Mouse (Mus musculus) neutrophil, adult 83 days (primary cell): ENCODE results near the gene Zg16. TPM values are rescaled to one million over a fixed set of nuclear protein-coding genes. Genes with fewer than 3 reads are reported as not detected.

Experiments
- total RNA-seq, 2 experiments: library from RNA; stranded (reverse); gene quantifications; one replicate each; pipeline ENCODE4 v1.2.4; 2023

Gene Zg16
- 1 to 10 TPM; 1.1 to 1.9 TPM for total RNA-seq

GRCm38 (mm10) chr7:127087278-127088010 lies at the start of gene Zg16:
TSS of gene Zg16 (minus strand) at chr7:127087328.

GRCm38 (mm10) chr7:127121911-127122270 lies 34.8 kb upstream of the Zg16 start, which contains the start of gene Qprt:
TSS of gene Qprt (minus strand) at chr7:127122226.

GRCm38 (mm10) chr7:127091114-127091896 lies 4.2 kb upstream of the Zg16 start, which contains the start of gene AI467606:
TSS of gene AI467606 (plus strand) at chr7:127091359.

GRCm38 (mm10) chr7:127041851-127042672 lies 45.1 kb downstream of the Zg16 start, which contains the start of gene Kif22:
TSS of gene Kif22 (minus strand) at chr7:127042471.

GRCm38 (mm10) chr7:127026984-127027726 lies 60.0 kb downstream of the Zg16 start, which contains the start of gene Maz:
TSS of gene Maz (minus strand) at chr7:127027037.

GRCm38 (mm10) chr7:127020901-127021562 lies 66.1 kb downstream of the Zg16 start, which contains the start of the genes Gm42742 and Prrt2:
TSS of gene Gm42742 (minus strand) at chr7:127021097.
TSS of gene Prrt2 (minus strand) at chr7:127021211.

GRCm38 (mm10) chr7:127016971-127017949 lies 69.9 kb downstream of the Zg16 start, which contains the start of gene Pagr1a:
TSS of gene Pagr1a (minus strand) at chr7:127017352.

GRCm38 (mm10) chr7:127016481-127016485 lies 70.8 kb downstream of the Zg16 start, which contains the start of gene Pagr1b:
TSS of gene Pagr1b (minus strand) at chr7:127016484.

GRCm38 (mm10) chr7:127014320-127014719 lies 72.8 kb downstream of the Zg16 start, which contains the start of gene Mvp:
TSS of gene Mvp (minus strand) at chr7:127014621.

Other genes with a start within 250 kb of the Zg16 start
- not detected for gene Doc2a, start 239.9 kb downstream of the Zg16 start, total RNA-seq
- gene Hirip3, start 225.4 kb downstream of the Zg16 start, total RNA-seq: 10 to 100 TPM; 39.3 to 52.5 TPM
- gene Ino80e, start 225.0 kb downstream of the Zg16 start, total RNA-seq: 10 to 100 TPM; 39.7 to 40.9 TPM
- 10 to 100 TPM; 72.6 to 75.0 TPM for gene Taok2, start 202.6 kb downstream of the Zg16 start, total RNA-seq
- 10 to 100 TPM; 42.6 to 49.2 TPM for gene Tmem219, start 164.4 kb downstream of the Zg16 start, total RNA-seq
- gene Kctd13, start 158.4 kb downstream of the Zg16 start, total RNA-seq: 10 to 100 TPM; 15.5 to 18.1 TPM
- gene Asphd1, start 137.7 kb downstream of the Zg16 start, total RNA-seq: not detected
- 1 to 10 TPM in 1 of 2 experiments, under 1 TPM in 1; 0.96 to 2.1 TPM for gene Sez6l2, start 136.8 kb downstream of the Zg16 start, total RNA-seq
- 10 to 100 TPM; 65.6 to 77.0 TPM for gene Cdipt, start 111.4 kb downstream of the Zg16 start, total RNA-seq
- gene Cdiptos, start 111.2 kb downstream of the Zg16 start, total RNA-seq: 1 to 10 TPM; 1.3 to 2.5 TPM
- gene Mvp, start 72.7 kb downstream of the Zg16 start, total RNA-seq: 10 to 100 TPM; 41.8 to 47.1 TPM
- gene Pagr1b, start 70.8 kb downstream of the Zg16 start, total RNA-seq: 1 to 10 TPM in 1 of 2 experiments, not detected in 1; 8.7 TPM
- gene Pagr1a, start 70.0 kb downstream of the Zg16 start, total RNA-seq: 10 to 100 TPM in 1 of 2 experiments, not detected in 1; 11.2 TPM
- gene Gm42742, start 66.2 kb downstream of the Zg16 start, total RNA-seq: 10 to 100 TPM; 23.6 to 31.0 TPM
- gene Prrt2, start 66.1 kb downstream of the Zg16 start, total RNA-seq: under 1 TPM in 1 of 2 experiments, not detected in 1; 0.61 TPM
- 100 to 1,000 TPM; 177 to 194 TPM for gene Maz, start 60.3 kb downstream of the Zg16 start, total RNA-seq
- 10 to 100 TPM; 78.1 to 84.3 TPM for gene Kif22, start 44.9 kb downstream of the Zg16 start, total RNA-seq
- gene AI467606, start 4.0 kb upstream of the Zg16 start, total RNA-seq: 100 to 1,000 TPM; 125 to 140 TPM
- 1 to 10 TPM; 5.4 to 7.0 TPM for gene Qprt, start 34.9 kb upstream of the Zg16 start, total RNA-seq
- gene Spn, start 50.5 kb upstream of the Zg16 start, total RNA-seq: 100 to 1,000 TPM; 133 to 135 TPM
- 10 to 100 TPM; 50.1 to 54.2 TPM for gene Cd2bp2, start 108.7 kb upstream of the Zg16 start, total RNA-seq
- gene Tbc1d10b, start 121.1 kb upstream of the Zg16 start, total RNA-seq: 100 to 1,000 TPM; 118 to 135 TPM
- gene Mylpf, start 121.6 kb upstream of the Zg16 start, total RNA-seq: 10 to 100 TPM in 1 of 2 experiments, 1 to 10 TPM in 1; 8.1 to 11.2 TPM
- 1 to 10 TPM; 4.3 TPM for gene Zfp553, start 145.7 kb upstream of the Zg16 start, total RNA-seq
- 100 to 1,000 TPM in 1 of 2 experiments, 10 to 100 TPM in 1; 96.1 to 105 TPM for gene Sept1, start 145.8 kb upstream of the Zg16 start, total RNA-seq
- gene Zfp771, start 156.9 kb upstream of the Zg16 start, total RNA-seq: 1 to 10 TPM; 4.2 to 7.3 TPM
- 10 to 100 TPM; 21.8 to 27.9 TPM for gene Dctpp1, start 173.4 kb upstream of the Zg16 start, total RNA-seq
- gene Sephs2, start 186.7 kb upstream of the Zg16 start, total RNA-seq: 100 to 1,000 TPM; 117 to 125 TPM
- 100 to 1,000 TPM; 190 to 234 TPM for gene Itgal, start 208.9 kb upstream of the Zg16 start, total RNA-seq